Mouse (Mus musculus) left cerebral cortex, postnatal 10 days (tissue): ENCODE measurements around the gene Ptcd1. TPM values are rescaled to one million over a fixed set of nuclear protein-coding genes. Genes with fewer than 3 reads are reported as not detected.
"Not testable (repeated sequence)": the region's sequence is repeated elsewhere in the genome, so short reads cannot be mapped to it uniquely, and the experiment has no call there.

Experiments
- DNase-seq, 2 experiments: peaks; one replicate each; pipeline ENCODE4 v3.0.0; 2021 to 2022; ENCODE audit warnings: low spot score in 2 of 2, mixed read lengths in 1 of 2; ENCODE audit errors: extremely low spot score in 1 of 2
- intact Hi-C: fragments of 180-260 bp; cut with DNase I; formaldehyde crosslinking; loops from one replicate; pipeline ENCODE4 v1.15.1; 2025
- total RNA-seq, 2 experiments: library from RNA; stranded (reverse); gene quantifications; 2 replicates each; pipeline ENCODE4 v1.2.3; 2021

The Ptcd1 gene
- 10 to 100 TPM; 14.2 to 16.1 TPM for total RNA-seq

GRCm38 (mm10) chr5:145166536-145167305 lies at the start of gene Ptcd1, which contains the start of gene Cpsf4:
Gene Ptcd1, minus strand, starts transcription at chr5:145167108.
Gene Cpsf4, plus strand, starts transcription at chr5:145167213.
- intact Hi-C loops = loop anchor here (1.0 kb wide), 1 partner anchor 26 kb away; the partner anchor contains the start of genes Bud31 and Pdap1

GRCm38 (mm10) chr5:145214679-145215078 lies 47.8 kb upstream of the Ptcd1 start:
- no peak for DNase-seq
- intact Hi-C loops = no loop called here

More at GRCm38 (mm10) chr5:145166536-145167305, at the start of gene Ptcd1, which contains the start of gene Cpsf4:
- DNase-seq = peak; percentile 97 to 99

- intact Hi-C loops = no loop called here
Measured at GRCm38 (mm10) chr5:145213505-145213904, 46.6 kb upstream of the Ptcd1 start.

GRCm38 (mm10) chr5:145212216-145212615 lies 45.3 kb upstream of the Ptcd1 start:
- DNase-seq = no peak
- intact Hi-C loops = no loop called here

More at GRCm38 (mm10) chr5:145213505-145213904, 46.6 kb upstream of the Ptcd1 start:
- DNase-seq = no peak

- intact Hi-C loops = no loop called here
- no peak for DNase-seq
Measured at GRCm38 (mm10) chr5:145211340-145211739, 44.4 kb upstream of the Ptcd1 start.

GRCm38 (mm10) chr5:145208391-145208790 lies 41.5 kb upstream of the Ptcd1 start:
- intact Hi-C loops, DNase-seq: not testable (repeated sequence)

- DNase-seq = no peak
- intact Hi-C loops = no loop called here
Measured at GRCm38 (mm10) chr5:145207954-145208353, 41.0 kb upstream of the Ptcd1 start.

GRCm38 (mm10) chr5:145207385-145207784 lies 40.5 kb upstream of the Ptcd1 start:
- intact Hi-C loops = no loop called here
- no peak for DNase-seq

GRCm38 (mm10) chr5:145205041-145205440 lies 38.1 kb upstream of the Ptcd1 start:
- intact Hi-C loops = no loop called here
- DNase-seq = no peak

GRCm38 (mm10) chr5:145203936-145204691 lies 37.2 kb upstream of the Ptcd1 start, which contains the start of gene Zkscan5:
Gene Zkscan5, plus strand, starts transcription at chr5:145204562.
- DNase-seq = peak; percentile 99
- intact Hi-C loops = no loop called here

GRCm38 (mm10) chr5:145202446-145202845 lies 35.5 kb upstream of the Ptcd1 start:
- DNase-seq = no peak
- intact Hi-C loops = no loop called here

- peak; percentile 74 to 80 for DNase-seq
- intact Hi-C loops = no loop called here
Measured at GRCm38 (mm10) chr5:145201321-145201991, 34.5 kb upstream of the Ptcd1 start, which contains the start of gene Zkscan14. Gene Zkscan14, minus strand, starts transcription at chr5:145201868.

GRCm38 (mm10) chr5:145200387-145200786 lies 33.5 kb upstream of the Ptcd1 start:
- intact Hi-C loops = no loop called here
- DNase-seq = no peak

- intact Hi-C loops = no loop called here
- no peak for DNase-seq
Measured at GRCm38 (mm10) chr5:145191962-145192361, 25.1 kb upstream of the Ptcd1 start, which contains the start of gene Atp5j2. Gene Atp5j2, minus strand, starts transcription at chr5:145192062.

- DNase-seq = peak; percentile 88 to 95
- intact Hi-C loops = no loop called here
Measured at GRCm38 (mm10) chr5:145190875-145191798, 24.2 kb upstream of the Ptcd1 start.

- DNase-seq = no peak
- intact Hi-C loops = no loop called here
Measured at GRCm38 (mm10) chr5:145190373-145190772, 23.5 kb upstream of the Ptcd1 start.

GRCm38 (mm10) chr5:145189416-145189815 lies 22.5 kb upstream of the Ptcd1 start:
- intact Hi-C loops = no loop called here
- DNase-seq = no peak

- DNase-seq = no peak
- intact Hi-C loops = no loop called here
Measured at GRCm38 (mm10) chr5:145185244-145185643, 18.3 kb upstream of the Ptcd1 start.
